Mouse (Mus musculus) thymus, postnatal 10 days (tissue): ENCODE results near the gene Myh14.
"Not testable (repeated sequence)": the region's sequence is repeated elsewhere in the genome, so short reads cannot be mapped to it uniquely, and the experiment has no call there.

Experiments used
- DNase-seq, 2 experiments: peaks; one replicate each; pipeline ENCODE4 v3.0.0; 2021; ENCODE audit warnings: low spot score in 2 of 2

Gene Myh14

GRCm38 (mm10) chr7:44670803-44671202 lies at the start of gene Myh14:
Gene Myh14 (minus strand): TSS chr7:44670843.
- peak in 1 of 2 experiments; percentile 7 for DNase-seq

- no peak for DNase-seq
Measured at GRCm38 (mm10) chr7:44709881-44710280, 39.2 kb upstream of the Myh14 start.

GRCm38 (mm10) chr7:44708574-44708973 lies 37.9 kb upstream of the Myh14 start, which contains the start of gene Izumo2:
Gene Izumo2 (plus strand): TSS chr7:44708742.
- DNase-seq, result no peak

- not testable (repeated sequence) for DNase-seq
Measured at GRCm38 (mm10) chr7:44708093-44708492, 37.5 kb upstream of the Myh14 start.

GRCm38 (mm10) chr7:44707169-44707675 lies 36.6 kb upstream of the Myh14 start:
- no peak for DNase-seq

GRCm38 (mm10) chr7:44706322-44706721 lies 35.7 kb upstream of the Myh14 start:
- no peak for DNase-seq

GRCm38 (mm10) chr7:44705086-44705485 lies 34.4 kb upstream of the Myh14 start:
- no peak for DNase-seq

GRCm38 (mm10) chr7:44704363-44704762 lies 33.7 kb upstream of the Myh14 start:
- peak in 1 of 2 experiments; percentile 21 for DNase-seq

- DNase-seq, result no peak
Measured at GRCm38 (mm10) chr7:44702985-44703384, 32.3 kb upstream of the Myh14 start.

GRCm38 (mm10) chr7:44701921-44702320 lies 31.3 kb upstream of the Myh14 start:
- DNase-seq, result no peak

GRCm38 (mm10) chr7:44697980-44698379 lies 27.3 kb upstream of the Myh14 start:
- DNase-seq, result no peak

GRCm38 (mm10) chr7:44697191-44697710 lies 26.6 kb upstream of the Myh14 start:
- DNase-seq, result no peak

GRCm38 (mm10) chr7:44695223-44695622 lies 24.6 kb upstream of the Myh14 start:
- no peak for DNase-seq

- DNase-seq, result no peak
Measured at GRCm38 (mm10) chr7:44693427-44694175, 23.0 kb upstream of the Myh14 start.

- no peak for DNase-seq
Measured at GRCm38 (mm10) chr7:44689331-44689730, 18.7 kb upstream of the Myh14 start.

- no peak for DNase-seq
Measured at GRCm38 (mm10) chr7:44688890-44689289, 18.2 kb upstream of the Myh14 start.

- no peak for DNase-seq
Measured at GRCm38 (mm10) chr7:44685531-44686402, 15.1 kb upstream of the Myh14 start.

- DNase-seq, result no peak
Measured at GRCm38 (mm10) chr7:44683656-44684055, 13.0 kb upstream of the Myh14 start.

- no peak for DNase-seq
Measured at GRCm38 (mm10) chr7:44676611-44677010, 6.0 kb upstream of the Myh14 start.

GRCm38 (mm10) chr7:44676126-44676525 lies 5.5 kb upstream of the Myh14 start:
- DNase-seq, result no peak

GRCm38 (mm10) chr7:44675171-44675570 lies 4.5 kb upstream of the Myh14 start:
- DNase-seq, result no peak

GRCm38 (mm10) chr7:44674511-44674910 lies 3.9 kb upstream of the Myh14 start:
- no peak for DNase-seq
